Mouse (Mus musculus): ENCODE data around the gene Daw1. TPM values are rescaled to one million over a fixed set of nuclear protein-coding genes. Genes with fewer than 3 reads are reported as not detected.

The Daw1 gene
- polyA plus RNA-seq, 1 experiment from 2014 or later = 1.1 TPM

DNA sequence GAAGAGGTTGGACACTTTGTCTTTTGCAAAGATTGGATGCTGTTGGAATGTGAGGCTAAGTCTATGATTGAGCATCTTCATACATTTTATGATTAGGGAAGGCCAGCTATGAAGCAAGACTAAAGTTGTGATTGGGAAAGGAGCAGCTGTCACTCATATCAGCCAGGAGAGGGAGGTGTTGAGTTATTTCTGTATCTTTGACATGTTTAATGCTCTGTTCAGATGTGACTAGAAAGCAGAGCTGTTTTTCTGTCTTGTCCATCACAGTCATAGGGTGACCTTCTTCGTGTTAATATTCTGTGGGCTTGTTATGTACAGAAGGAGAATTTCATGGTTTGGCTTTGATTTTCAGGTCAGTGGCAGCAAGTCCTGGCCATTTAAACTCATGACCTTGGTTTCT is 63.5 kb downstream of the Daw1 start:
- H3K9ac ChIP-seq (replicated peaks; ENCODE audit: low read depth) = no peak overlapping the region
- WGBS = 50% methylated on average over 1 of the region's 1 CpGs
- no peak overlapping the region for H3K4me3 ChIP-seq (ENCODE audit: low read depth, low read length)
- no peak overlapping the region for H3K4me2 ChIP-seq (replicated peaks; ENCODE audit: low read depth, low read length)
- H3K36me3 ChIP-seq (ENCODE audit: insufficient read depth, low read length) = no peaks in the 10 kb centered on the region
- no peak for ATAC-seq
- no peaks in the 10 kb centered on the region for H3K4me1 ChIP-seq (ENCODE audit: insufficient read depth, low read depth, low read length)
- DNase-seq (ENCODE audit: low spot score) = no peak
- H3K27ac ChIP-seq (ENCODE audit: low read length) = no peak overlapping the region
- no peaks in the 10 kb centered on the region for H3K27me3 ChIP-seq (replicated peaks; ENCODE audit: insufficient read depth, low read length)
- TF ChIP-seq EP300 (IDR thresholded peaks at IDR 0.05) (no peak), CTCF (IDR thresholded peaks at IDR 0.05) (peak; percentile 60)
- no peaks in the 10 kb centered on the region for H3K9me3 ChIP-seq (ENCODE audit: low read length)

DNA sequence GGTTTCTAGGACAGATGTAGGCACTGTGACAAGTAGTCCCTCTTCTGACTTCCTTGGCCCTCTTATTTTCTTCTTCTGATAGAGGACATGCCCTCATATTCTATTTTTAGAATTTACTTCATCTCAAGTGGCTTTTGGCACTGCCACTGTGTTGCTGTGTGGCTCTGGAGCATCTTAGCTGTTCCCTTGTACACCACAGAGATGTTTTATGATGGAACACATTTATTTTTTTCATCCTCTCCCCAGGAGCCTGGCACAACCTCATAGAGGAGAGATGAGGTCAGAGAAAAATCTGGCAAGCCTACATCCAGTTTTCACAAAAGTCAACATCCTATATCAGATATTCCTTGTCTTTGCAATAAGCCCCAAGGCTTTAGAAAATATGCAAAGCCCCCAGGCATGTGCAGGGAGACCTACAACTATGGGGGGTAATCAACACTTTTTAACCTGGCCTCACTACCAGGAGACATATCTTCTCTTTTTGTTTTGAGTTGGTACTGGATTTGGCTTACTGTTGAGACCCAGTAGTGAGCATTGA is 64.9 kb downstream of the Daw1 start:
- ATAC-seq (no peak), DNase-seq (ENCODE audit: low spot score) (no peak)
- no peaks in the 10 kb centered on the region for H3K4me1 ChIP-seq (ENCODE audit: insufficient read depth, low read depth, low read length)
- no peaks in the 10 kb centered on the region for H3K36me3 ChIP-seq (ENCODE audit: insufficient read depth, low read length)
- no peak overlapping the region for H3K9ac ChIP-seq (replicated peaks; ENCODE audit: low read depth)
- no peaks in the 10 kb centered on the region for H3K9me3 ChIP-seq (ENCODE audit: low read length)
- H3K4me2 ChIP-seq (replicated peaks; ENCODE audit: low read depth, low read length) = no peak overlapping the region
- no peak for TF ChIP-seq CTCF (IDR thresholded peaks at IDR 0.05)
- no peak for TF ChIP-seq EP300 (IDR thresholded peaks at IDR 0.05)
- no peak overlapping the region for H3K27ac ChIP-seq (ENCODE audit: low read length)
- no peak overlapping the region for H3K4me3 ChIP-seq (ENCODE audit: low read depth, low read length)
- no peaks in the 10 kb centered on the region for H3K27me3 ChIP-seq (replicated peaks; ENCODE audit: insufficient read depth, low read length)

DNA sequence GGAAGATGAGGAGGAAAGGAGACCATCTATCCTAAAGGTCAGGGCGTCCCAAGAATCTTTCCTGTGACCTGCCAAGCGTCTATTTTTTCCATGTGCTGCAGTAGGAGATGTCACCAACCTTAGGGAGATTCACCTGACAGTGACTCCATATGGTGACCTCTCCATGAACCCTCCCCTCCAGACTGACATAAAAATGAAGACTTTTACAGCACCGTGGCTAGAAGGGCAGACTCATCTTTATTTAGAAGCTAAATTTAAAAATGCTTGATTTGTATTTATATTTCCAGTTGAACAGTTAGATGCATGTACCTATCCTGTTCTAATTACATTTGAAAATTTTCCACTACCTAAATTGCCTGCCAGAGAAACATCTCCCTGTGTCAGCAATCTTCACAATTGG is 68.4 kb downstream of the Daw1 start:
- no peaks in the 10 kb centered on the region for H3K36me3 ChIP-seq (ENCODE audit: insufficient read depth, low read length)
- no peak overlapping the region for H3K4me3 ChIP-seq (ENCODE audit: low read depth, low read length)
- no peak for ATAC-seq
- 60% methylated on average over 3 of the region's 3 CpGs for WGBS
- TF ChIP-seq CTCF (IDR thresholded peaks at IDR 0.05) = no peak
- TF ChIP-seq EP300 (IDR thresholded peaks at IDR 0.05) = no peak
- no peaks in the 10 kb centered on the region for H3K4me1 ChIP-seq (ENCODE audit: insufficient read depth, low read depth, low read length)
- no peaks in the 10 kb centered on the region for H3K9me3 ChIP-seq (ENCODE audit: low read length)
- H3K9ac ChIP-seq (replicated peaks; ENCODE audit: low read depth) = no peak overlapping the region
- no peak for DNase-seq (ENCODE audit: low spot score)
- no peak overlapping the region for H3K4me2 ChIP-seq (replicated peaks; ENCODE audit: low read depth, low read length)
- no peak overlapping the region for H3K27ac ChIP-seq (ENCODE audit: low read length)
- H3K27me3 ChIP-seq (replicated peaks; ENCODE audit: insufficient read depth, low read length) = no peaks in the 10 kb centered on the region

DNA sequence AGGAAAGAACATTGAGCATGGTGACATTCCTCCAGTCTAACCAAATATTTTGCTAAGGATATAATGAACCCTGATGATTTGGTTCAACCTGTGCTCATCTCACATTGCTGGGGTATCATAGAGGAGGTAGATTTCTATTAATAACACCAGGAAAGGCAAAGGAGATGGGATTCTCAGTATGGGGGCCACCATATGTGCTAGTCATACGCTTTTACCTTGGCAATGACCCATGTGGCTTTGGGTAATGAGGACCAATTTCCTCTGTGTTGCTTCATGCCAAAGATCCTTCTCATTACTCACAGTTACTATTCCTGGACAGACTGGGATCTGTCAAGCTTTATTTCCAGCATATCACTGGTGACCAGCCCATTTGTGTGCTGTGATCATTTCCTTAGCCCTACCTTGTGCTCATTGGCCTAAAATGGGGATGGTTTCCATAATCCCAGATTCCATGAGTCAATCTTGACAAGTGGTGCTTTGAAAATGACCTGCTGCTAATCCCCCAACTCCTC is 88.7 kb downstream of the Daw1 start:
- TF ChIP-seq CTCF (IDR thresholded peaks at IDR 0.05) (no peak), EP300 (IDR thresholded peaks at IDR 0.05) (no peak)
- Histone ChIP-seq H3K36me3 (ENCODE audit: insufficient read depth, low read length) (no peaks in the 10 kb centered on the region), H3K4me2 (replicated peaks; ENCODE audit: low read depth, low read length) (no peak overlapping the region), H3K27me3 (replicated peaks; ENCODE audit: insufficient read depth, low read length) (no peaks in the 10 kb centered on the region), H3K27ac (ENCODE audit: low read length) (no peak overlapping the region), H3K4me1 (ENCODE audit: insufficient read depth, low read depth, low read length) (no peaks in the 10 kb centered on the region), H3K4me3 (ENCODE audit: low read depth, low read length) (no peak overlapping the region), H3K9me3 (ENCODE audit: low read length) (no peaks in the 10 kb centered on the region), H3K9ac (replicated peaks; ENCODE audit: low read depth) (no peak overlapping the region)
- ATAC-seq = no peak
- DNase-seq (ENCODE audit: low spot score) = no peak
- 79% methylated on average over 1 of the region's 1 CpGs for WGBS

DNA sequence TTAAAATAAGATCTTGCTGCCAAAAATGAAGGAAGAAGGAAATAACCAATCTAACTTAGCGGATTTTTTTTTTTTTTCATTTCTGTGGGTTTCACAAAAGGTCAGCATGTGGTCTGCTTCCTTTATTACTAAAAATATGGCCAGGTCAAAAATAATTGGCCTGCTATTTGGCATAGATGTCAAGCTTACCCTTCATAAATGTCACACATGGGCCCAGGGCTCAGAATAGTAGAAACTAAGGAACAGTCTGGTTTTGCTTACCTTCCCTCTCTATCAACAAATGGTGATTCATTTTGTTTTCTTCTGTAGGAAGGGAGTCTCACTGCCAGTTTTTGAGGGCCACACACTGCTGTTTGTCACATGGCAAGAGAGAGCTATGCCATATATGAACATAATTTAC is 92.2 kb downstream of the Daw1 start:
- Histone ChIP-seq H3K9ac (replicated peaks; ENCODE audit: low read depth) (no peak overlapping the region), H3K27me3 (replicated peaks; ENCODE audit: insufficient read depth, low read length) (no peaks in the 10 kb centered on the region), H3K36me3 (ENCODE audit: insufficient read depth, low read length) (no peaks in the 10 kb centered on the region), H3K9me3 (ENCODE audit: low read length) (no peaks in the 10 kb centered on the region), H3K4me1 (ENCODE audit: insufficient read depth, low read depth, low read length) (no peaks in the 10 kb centered on the region), H3K4me3 (ENCODE audit: low read depth, low read length) (no peak overlapping the region), H3K27ac (ENCODE audit: low read length) (no peak overlapping the region), H3K4me2 (replicated peaks; ENCODE audit: low read depth, low read length) (no peak overlapping the region)
- TF ChIP-seq CTCF (IDR thresholded peaks at IDR 0.05) (no peak), EP300 (IDR thresholded peaks at IDR 0.05) (no peak)
- DNase-seq (ENCODE audit: low spot score) = no peak
- ATAC-seq = no peak
- 84% methylated on average over 1 of the region's 1 CpGs for WGBS

Other genes with a start within 250 kb of the Daw1 start
- gene A030005L19Rik, start 246.4 kb upstream of the Daw1 start, polyA plus RNA-seq (2015; fragmentation: Nextera tagmentation; extraction: Ambion mirVana) = not detected in 2 replicates
- gene A030014E15Rik, start 234.8 kb upstream of the Daw1 start, polyA plus RNA-seq (2015; fragmentation: Nextera tagmentation; extraction: Ambion mirVana) = not detected in 2 replicates
- gene Gm6217, start 228.4 kb upstream of the Daw1 start, polyA plus RNA-seq (2015; fragmentation: Nextera tagmentation; extraction: Ambion mirVana) = not detected in 2 replicates
- not detected in 2 replicates for gene A030003K21Rik, start 216.4 kb upstream of the Daw1 start, polyA plus RNA-seq (2015; fragmentation: Nextera tagmentation; extraction: Ambion mirVana)
- not detected in 2 replicates for gene Gm7544, start 203.7 kb upstream of the Daw1 start, polyA plus RNA-seq (2015; fragmentation: Nextera tagmentation; extraction: Ambion mirVana)
- gene Gm47955, start 199.5 kb upstream of the Daw1 start, polyA plus RNA-seq (2015; fragmentation: Nextera tagmentation; extraction: Ambion mirVana) = not detected in 2 replicates
- not detected in 2 replicates for gene Gm47959, start 159.2 kb upstream of the Daw1 start, polyA plus RNA-seq (2015; fragmentation: Nextera tagmentation; extraction: Ambion mirVana)
- gene Slc19a3, start 121.3 kb upstream of the Daw1 start, polyA plus RNA-seq (2015; fragmentation: Nextera tagmentation; extraction: Ambion mirVana) = 2.1 and 2.5 TPM in 2 replicates
- not detected in 2 replicates for gene Krtap28-10, start 117.3 kb upstream of the Daw1 start, polyA plus RNA-seq (2015; fragmentation: Nextera tagmentation; extraction: Ambion mirVana)
- 0.45 and 1.0 TPM in 2 replicates for gene Gm47969, start 114.8 kb upstream of the Daw1 start, polyA plus RNA-seq (2015; fragmentation: Nextera tagmentation; extraction: Ambion mirVana)
- not detected in 2 replicates for gene A030005K14Rik, start 100.4 kb upstream of the Daw1 start, polyA plus RNA-seq (2015; fragmentation: Nextera tagmentation; extraction: Ambion mirVana)
- 0.16 TPM in 1 of 2 replicates, not detected in the other for gene Krtap28-13, start 98.8 kb upstream of the Daw1 start, polyA plus RNA-seq (2015; fragmentation: Nextera tagmentation; extraction: Ambion mirVana)
- gene Ccl20, start 43.0 kb upstream of the Daw1 start, polyA plus RNA-seq (2015; fragmentation: Nextera tagmentation; extraction: Ambion mirVana) = 0.37 and 41.3 TPM in 2 replicates
- gene Sphkap, start 248.4 kb downstream of the Daw1 start, polyA plus RNA-seq (2015; fragmentation: Nextera tagmentation; extraction: Ambion mirVana) = 0.10 and 0.13 TPM in 2 replicates